Mouse (Mus musculus): Measurements from ENCODE around the gene Atad3a.

The Atad3a gene

DNA sequence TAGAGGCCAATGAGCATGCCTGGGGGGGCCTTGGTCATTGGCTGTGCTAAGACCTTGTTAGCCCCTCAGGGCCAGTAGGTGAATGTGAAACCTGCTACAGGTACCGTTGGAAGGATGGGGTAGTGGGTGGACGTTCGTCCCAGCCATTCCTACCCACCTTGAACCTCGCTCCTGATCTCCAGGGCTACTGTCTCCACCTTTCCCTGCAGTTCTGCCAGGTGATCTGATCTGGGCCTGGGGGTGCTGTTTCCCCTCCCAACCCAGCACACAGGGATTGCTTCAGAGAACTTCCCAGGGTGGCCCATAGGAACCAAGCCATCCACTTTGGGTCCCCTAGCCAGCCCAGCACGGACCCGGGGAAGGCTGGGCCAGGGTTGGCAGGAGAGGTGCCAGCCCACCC lies 21.7 kb downstream of the Atad3a start:
- in situ Hi-C loops (cut with MseI, MboI), result no loop called here

DNA sequence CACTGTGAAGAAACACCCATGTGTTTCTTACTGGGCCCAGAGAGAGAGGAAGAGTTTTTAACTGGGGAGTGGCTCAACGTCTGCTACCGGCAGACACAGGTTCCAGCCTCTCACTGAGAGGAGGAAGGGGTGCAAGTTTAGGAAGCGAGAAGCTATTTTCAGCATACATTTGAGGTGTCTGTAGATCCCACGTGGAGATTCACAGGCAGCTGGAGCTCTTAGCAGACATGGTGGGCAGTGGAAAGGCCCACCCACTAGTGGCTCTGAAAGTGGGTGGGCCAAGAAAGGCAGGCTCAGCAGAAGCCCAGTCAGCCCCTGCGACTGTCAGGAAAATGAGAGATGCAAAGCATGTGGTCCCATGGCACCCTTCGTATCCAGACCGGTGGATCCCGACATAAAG lies 22.6 kb downstream of the Atad3a start:
- in situ Hi-C loops (cut with MseI, MboI), result no loop called here

DNA sequence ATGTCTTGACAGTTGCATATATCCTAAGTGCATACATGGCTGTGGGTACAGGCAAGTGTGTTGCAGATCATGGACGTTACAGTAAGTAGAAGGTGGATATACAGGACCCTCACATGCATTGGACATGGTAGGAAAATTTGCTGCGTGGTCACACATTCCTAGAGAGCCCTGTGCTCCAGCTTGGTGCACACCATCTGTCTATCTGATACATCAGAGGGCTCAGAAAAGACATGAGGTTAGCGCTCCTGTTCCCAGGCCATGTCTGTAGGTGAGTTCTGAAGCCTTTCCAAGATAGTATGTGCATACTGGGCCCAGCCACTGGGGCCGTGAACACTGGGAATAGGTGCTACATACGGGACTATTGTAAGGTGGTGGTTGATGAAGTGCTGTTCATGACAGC lies 24.5 kb downstream of the Atad3a start:
- in situ Hi-C loops (cut with MseI, MboI), result no loop called here

DNA sequence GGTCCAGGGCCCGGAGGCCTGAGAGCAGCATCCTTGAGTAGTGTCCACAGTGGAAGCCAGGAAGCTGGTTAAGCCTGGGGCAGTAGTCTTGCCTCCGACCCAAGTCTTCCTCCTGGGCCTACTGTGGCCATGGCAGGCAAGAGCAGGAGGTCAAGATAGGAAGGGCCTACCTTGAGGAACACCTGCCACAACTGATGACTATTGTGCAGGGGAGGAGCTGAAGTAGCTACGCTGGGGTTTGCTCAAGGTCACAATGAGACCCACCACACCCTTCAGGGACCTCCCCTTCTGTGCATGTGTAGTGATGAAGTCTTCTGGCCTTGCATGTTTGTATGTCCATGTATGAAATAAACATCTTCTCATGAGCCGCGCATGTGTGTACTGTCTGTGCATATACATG lies 25.1 kb downstream of the Atad3a start:
- in situ Hi-C loops (cut with MseI, MboI), result no loop called here

DNA sequence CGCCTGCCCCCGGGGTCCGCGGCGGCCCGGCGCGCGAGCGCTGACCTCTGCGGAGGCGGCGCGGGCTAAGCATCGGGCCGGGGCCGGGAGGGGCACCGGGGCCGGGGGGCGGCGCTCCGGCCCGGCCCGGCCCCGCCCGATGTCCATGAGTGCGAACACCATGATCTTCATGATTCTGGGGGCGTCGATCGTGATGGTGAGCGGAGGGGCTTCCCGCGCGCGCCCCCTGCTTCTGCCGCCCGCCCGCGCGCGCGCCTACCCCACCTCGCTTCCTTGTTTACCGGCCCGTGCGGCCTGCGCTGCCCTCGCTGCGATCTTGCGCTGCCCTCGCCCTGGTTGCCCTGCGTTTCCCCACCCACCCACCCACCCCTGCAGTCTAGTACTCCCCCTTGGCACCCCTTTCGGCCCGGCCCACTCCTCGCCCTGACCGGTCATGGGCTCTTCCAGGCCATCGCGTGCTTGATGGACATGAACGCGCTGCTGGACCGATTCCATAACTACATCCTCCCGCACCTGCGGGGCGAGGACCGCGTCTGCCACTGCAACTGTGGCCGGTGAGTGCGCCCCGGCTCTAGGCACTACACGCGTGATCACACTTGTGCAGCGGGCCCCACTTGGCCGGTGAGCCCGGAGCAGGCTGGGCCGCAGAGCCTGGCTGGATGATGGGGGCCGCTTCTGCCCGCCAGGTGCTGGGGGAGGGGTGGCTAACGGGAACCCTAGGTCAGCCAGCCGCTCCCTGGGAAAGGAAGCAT lies 25.8 kb downstream of the Atad3a start:
- in situ Hi-C loops (cut with MseI, MboI), result no loop called here

DNA sequence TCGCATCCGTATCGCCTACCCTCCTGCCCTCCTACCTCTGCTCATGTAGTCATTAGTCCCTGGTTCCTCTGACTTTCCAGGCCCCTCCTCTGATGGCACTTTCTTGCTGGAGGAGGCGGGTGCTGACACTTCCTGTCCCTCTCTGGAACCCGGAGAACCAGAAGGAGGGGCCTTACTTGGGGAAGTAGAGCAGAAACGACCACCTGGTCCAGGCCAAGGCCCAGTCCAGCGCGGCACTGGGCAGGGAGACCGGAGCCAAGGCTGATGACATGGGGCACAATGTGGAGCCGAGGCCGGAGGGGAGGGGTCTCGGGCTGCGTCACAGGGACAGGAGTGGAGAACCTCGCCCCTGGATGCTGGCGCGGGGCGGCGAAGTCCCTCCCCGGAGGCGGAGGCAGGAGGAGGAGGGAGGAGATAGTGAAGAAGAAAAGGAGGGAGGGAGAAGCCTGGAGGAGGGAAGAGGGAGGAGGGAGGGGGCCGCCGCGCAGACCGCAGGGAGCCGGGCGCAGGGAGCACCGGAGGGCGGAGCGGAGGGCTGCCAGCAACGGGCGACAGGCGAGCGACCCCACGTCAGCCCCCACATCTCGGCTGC lies 26.4 kb downstream of the Atad3a start, which contains the start of gene Tmem240:
Gene Tmem240 (plus strand): TSS at position 451 of the 592 bp plus-strand sequence.
- in situ Hi-C loops (cut with MseI, MboI), result no loop called here

DNA sequence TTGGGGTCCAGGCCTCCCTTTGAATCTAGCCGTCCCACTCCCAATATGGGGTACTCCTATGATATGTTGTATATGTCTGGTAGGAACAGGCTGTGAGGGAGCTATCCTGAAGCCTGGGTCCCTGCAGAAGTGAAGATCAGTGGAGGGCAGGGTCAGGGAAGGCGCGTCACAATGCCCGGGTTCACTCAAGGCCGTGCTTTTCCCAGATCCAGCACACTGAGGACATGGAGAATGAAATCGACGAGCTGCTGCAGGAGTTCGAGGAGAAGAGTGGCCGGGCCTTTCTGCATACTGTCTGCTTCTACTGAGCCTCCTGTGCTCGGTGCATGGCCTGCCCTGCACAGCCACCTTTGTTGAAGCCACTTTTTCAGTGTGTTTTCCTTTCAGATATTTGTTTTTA lies 27.6 kb downstream of the Atad3a start:
- in situ Hi-C loops (cut with MseI, MboI), result no loop called here

DNA sequence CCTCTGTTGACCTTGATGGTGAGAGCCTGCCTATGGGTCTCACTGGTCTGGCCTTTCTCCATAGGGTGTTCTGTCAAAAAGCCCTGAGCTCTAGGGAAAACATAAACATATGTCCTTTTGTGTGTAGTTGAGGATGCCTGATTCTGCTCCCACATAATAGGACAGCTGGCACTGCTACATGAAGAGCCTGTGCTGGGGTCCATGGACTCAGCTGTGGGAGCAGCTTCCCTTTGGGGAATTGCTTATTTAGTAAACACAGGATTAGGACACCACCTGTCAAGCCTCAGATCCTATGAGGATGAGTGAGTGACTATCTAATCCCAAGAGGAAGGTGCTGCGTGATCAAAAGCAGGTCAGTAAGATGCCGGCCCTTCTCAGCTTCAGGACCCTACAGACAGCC lies 32.9 kb downstream of the Atad3a start:
- in situ Hi-C loops (cut with MseI, MboI), result no loop called here

DNA sequence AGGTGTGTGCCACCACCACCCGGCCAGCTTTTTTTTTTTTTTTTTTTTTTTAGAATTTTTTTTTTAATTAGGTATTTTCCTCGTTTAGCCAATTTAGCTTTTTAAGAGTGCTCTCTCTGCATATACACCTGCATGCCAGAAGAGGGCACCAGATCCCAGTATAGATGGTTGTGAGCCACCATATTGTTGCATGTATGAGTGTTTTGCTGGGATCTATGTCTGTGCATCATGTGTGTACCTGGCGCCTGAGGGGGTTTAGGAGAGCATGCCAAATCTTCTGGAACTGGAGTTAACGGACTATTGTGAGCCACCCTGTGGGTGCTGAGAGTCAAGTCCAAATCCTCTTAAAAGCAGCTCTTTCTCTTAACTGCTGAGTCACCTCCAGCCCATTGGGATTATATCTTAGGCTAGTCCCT lies 39.2 kb downstream of the Atad3a start:
- in situ Hi-C loops (cut with MseI, MboI), result no loop called here

DNA sequence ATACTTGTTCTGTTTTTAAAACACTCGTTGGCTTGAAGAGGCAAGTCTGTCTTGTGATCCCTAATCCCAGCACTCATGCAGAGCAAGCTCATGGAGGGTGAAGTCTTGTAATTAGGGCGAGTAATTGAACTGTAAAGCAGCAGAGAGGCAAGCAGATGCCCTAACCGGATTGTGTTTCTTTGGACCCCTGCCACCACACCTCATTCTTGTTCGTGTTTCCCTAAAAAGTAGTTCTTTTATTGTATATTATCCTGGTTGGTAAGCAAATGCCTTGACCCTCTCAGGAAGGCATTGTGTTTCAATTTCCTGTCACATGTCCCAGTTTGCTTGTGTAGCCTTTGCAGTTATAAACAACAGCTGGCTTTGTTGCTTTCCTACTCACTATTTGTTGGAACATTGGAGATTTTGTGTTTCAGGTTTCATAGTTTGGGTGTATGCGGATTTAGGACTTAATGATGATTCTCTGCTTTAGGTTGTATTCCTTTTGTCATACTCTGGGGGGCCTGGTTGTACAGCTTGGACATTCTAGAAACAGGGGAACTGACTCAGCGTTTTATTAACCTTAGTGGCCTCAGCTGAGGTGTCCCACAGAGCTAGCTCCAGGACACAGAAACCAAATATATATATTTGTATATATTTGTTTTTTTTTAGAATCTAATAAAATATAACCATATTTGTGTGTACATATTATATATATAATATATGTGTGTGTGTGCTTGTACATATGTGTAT lies 50.2 kb downstream of the Atad3a start:
- in situ Hi-C loops (cut with MseI, MboI), result no loop called here

DNA sequence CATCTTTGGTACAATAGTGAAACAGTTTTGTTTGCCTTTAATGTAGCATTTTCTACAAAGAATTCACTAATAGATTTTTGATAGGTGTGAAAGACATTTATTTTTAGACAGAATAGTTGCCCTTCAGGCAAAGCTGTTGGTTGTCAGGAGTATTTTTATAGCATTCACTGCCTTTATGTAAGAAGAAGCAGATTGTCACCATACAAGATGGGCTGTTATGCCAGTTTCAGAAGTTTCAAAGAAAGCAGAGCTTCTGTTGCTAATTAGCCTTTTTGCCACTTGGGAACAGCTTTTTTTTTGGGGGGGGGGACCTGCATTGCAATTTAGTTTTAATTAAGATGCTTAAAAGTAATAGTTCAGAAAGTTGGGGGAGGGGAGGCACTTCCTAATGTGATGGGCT lies 51.9 kb downstream of the Atad3a start:
- in situ Hi-C loops (cut with MseI, MboI), result no loop called here

DNA sequence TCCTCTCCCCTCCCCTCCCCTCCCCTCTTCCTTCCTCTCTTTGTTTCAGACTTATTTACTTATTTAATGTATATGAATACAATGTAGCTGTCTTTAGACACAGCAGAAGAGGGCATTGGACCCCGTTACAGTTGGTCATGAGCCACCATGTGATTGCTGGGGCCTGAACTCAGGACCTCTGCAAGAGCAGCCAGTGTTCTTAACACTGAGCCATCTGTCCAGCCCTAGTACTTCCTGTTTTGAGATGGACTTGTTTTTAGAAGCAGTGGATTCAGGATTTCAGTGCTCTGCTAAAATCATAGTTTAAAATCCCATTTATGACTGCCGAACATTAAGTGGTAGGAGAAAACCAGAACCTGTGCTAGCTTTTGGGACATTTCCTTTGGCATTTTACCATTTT lies 52.3 kb downstream of the Atad3a start:
- in situ Hi-C loops (cut with MseI, MboI), result no loop called here

DNA sequence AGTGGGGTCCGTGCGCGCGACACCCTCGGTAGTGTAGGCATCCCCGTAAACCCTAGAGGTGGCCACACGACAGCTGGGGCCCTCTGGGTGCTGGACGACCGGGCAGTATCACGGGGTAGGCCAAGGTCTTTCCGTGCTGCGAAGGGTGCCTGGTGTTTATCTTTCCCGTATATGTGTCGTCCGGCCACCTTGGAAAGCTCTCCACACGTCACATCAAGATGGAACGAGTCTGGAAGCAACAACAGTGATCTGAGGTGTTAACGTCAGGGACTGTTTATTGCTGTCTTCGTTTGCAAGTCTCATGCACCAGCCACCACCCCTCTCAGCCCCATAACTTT lies 55.3 kb downstream of the Atad3a start:
- in situ Hi-C loops (cut with MseI, MboI), result no loop called here

DNA sequence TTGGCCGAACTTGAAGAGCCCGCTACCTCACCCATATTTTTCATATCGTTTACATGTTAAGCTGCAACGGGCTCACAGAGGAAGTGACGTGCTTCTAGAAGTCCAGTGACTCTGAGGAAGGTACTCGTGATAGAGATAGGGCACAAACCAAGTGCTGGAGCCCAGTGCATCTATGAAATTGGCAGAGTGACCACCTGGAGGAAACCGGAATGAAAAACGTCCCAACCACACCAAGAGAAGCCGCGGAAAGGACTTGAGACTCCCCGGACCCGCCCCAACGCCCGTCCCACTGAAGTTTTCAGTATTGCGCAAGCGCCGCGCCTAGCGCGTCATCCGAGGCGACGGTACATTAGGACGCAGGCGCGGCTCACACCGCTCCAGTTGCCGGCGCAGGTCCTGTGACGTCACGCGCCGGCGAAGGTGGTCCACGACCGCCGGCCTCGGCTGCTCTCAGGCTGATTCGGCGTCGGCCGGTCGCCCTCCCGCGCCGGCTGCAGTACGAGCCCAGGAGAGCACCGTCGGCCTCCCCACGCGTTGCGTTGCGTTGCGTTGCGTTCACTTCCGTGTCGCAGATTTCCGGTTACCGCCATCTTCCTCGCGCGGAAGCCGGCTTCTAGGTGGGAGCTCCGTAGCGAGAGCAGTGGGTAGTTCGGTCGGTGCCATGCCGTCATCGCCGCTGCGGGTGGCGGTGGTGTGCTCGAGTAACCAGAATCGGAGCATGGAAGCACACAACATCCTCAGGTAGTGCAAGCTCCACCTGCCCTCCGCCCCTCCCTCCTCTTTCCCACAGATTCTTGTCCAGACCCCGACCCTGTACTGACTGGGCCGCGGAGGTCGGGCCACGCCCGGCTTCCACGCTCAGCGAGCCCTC lies 55.9 kb downstream of the Atad3a start, which contains the start of gene Ssu72:
Gene Ssu72 (plus strand): TSS at position 80 of the 871 bp plus-strand sequence.
- in situ Hi-C loops (cut with MseI, MboI), result no loop called here

DNA sequence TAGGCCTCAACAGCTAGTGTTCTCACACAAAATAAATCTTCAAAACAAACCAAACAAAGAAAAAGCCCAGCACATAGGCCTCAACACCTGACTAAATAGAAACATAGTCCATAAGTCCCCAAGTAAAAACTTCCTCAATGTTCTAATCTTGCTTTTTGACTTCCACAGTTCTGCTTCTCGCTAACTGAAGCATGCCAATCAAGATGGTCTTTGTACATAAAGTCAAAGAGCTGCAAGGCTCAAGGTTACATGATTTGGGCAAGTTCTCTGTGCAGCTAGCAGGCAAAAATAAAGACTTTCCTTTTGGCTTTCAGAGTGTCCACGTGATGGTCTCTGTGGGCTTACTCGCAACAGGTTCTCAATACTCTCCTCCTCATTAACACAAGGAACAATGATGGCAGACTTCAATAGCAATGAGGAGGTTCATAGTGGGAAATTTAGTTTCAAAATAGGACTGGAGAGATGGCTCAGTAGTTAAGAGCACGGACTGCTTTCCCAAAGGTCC lies 57.4 kb downstream of the Atad3a start:
- in situ Hi-C loops (cut with MseI, MboI), result no loop called here

DNA sequence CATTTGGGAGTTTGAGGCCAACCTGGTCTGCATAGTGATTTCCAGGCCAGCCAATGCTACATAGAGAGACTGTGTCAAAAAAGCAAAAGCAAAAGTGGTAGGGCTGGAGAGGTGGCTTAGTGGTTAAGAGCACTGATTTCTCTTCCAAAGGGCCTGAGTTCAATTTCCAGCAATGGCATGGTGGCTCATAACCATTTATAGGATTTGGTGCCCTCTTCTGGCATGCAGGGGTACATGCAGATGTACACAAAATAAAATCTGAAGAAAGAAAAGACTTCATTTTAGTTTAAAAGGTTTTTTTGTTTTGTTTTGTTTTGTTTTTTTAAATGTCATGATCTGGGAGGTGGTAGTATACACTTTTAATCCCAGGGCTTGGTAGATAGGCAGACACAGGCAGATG lies 60.5 kb downstream of the Atad3a start:
- in situ Hi-C loops (cut with MseI, MboI), result no loop called here

DNA sequence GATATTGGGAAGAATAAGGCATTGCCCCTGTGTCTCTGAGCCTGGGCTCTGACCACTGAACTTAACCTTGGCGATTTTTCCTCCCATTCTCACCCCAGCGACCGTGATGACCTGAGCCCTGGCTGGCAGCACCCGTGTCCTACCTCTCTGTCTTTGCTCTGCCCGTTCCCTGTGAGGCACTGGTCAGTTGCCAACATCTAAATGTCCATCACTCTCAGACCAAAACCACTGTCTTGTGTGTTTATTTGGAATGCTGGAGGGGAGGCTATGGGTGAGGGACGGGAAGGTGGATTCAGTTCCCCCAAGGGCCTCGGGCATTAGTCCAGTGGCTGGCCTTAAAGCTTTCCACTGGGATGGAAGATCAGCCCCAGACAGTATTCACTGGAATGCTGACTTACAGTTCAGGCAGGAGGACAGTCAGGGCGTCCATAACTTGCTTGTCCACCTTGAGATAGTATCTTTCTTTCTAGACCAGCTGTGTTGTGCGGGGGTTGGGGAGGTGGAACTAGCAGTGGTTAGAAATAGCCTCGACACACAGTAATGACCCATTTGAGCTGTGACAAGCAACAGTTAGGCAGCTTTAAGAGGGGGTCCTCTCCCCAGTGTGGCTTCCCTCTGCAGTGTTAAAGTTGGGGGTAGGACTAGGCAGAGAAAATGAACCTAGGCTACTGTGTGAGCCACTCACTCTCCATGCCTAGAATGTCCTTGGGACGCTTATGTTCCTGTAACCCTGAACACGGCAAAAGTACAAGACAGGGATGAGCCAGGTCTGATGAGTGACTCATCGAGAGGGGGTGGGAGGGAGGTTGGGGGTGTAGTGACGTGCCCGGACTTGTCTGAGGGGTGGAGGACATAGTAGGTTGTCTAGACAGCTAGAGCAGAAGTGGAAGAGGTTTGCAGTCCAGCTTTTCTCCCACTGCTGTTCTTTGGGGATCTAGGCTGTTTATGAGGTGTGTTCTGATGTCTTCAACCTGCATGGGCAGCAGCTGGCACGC lies 64.3 kb downstream of the Atad3a start:
- in situ Hi-C loops (cut with MseI, MboI), result no loop called here

DNA sequence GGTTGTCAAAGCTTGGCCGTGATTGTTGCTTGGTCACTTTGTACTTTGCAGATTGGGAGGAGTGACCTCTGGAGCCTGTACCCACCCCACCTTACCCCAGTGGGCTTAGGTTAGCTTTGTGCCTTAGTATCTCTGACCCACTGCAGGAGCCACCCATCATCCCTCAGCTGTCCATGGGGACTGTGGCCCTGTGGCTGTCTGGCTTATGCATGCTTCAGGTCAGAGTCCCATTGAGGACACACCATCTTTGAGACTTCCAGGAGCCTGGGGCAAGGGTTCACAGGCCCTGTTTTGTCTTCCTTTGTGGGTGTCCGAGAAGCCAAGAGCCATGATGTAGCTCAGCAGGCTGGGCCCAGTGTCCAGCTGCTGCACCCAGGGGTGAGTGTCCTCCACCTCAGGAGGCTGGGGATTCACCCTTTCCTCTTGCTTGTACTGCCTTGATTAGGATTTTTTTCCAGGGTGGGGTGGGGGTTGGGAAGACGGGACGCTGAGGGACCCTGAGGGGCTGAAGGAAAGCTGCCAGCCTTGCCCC lies 65.3 kb downstream of the Atad3a start:
- in situ Hi-C loops (cut with MseI, MboI), result no loop called here

DNA sequence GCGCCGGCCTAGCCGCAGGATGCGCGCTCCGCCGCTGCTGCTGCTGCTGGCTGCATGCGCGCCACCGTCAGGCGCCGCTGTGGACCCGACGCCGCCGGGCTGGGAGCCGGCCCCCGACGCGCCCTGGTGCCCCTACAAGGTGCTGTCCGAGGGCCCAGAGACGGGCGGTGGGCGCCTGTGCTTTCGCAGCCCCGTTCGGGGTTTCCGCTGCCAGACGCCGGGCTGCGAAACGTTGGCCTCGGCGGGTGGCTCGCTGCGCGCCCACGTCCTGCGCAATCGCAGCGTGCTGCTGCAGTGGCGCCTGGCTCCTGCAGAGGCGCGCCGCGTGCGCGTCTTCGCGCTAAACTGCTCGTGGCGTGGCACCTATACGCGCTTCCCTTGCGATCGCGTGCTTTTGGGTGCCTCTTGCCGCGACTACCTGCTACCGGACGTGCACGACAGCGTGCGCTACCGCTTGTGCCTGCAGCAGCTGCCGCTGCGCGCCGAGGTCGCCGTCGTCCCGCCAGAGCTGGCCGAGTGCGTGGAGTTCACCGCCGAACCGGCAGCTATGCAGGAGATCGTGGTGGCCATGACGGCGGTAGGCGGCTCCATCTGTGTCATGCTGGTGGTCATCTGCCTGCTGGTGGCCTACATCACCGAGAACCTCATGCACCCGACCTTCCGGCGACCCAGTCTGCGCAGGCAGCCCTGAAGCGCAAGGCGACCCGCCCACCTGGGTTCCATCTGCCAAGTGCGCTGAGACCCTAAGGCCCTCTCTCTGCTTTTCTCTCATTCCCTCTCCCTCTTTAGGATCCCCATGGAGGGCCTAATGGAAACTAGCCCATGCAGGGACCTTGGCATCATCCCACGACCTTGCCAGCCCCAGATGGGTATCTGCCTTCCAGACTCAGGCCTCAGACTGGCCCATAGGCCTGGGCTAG lies 66.2 kb downstream of the Atad3a start:
- in situ Hi-C loops (cut with MseI, MboI), result no loop called here

All from mouse trophoblast stem cell (cell line).